Mouse (Mus musculus): ENCODE data around the gene Deaf1.

Deaf1 gene

GRCm38 (mm10) chr7:141339215-141339920, 11.9 kb upstream of the Deaf1 start:
- DNase-seq (ENCODE audit: low spot score in 2 of 2) = peak in 1 of 2 experiments; percentile 48

GRCm38 (mm10) chr7:141338576-141339131, 11.2 kb upstream of the Deaf1 start, which contains the start of gene Eps8l2:
TSS of gene Eps8l2 (plus strand) at chr7:141338880.
- peak; percentile 81 to 85 for DNase-seq (ENCODE audit: low spot score in 2 of 2)

DNA sequence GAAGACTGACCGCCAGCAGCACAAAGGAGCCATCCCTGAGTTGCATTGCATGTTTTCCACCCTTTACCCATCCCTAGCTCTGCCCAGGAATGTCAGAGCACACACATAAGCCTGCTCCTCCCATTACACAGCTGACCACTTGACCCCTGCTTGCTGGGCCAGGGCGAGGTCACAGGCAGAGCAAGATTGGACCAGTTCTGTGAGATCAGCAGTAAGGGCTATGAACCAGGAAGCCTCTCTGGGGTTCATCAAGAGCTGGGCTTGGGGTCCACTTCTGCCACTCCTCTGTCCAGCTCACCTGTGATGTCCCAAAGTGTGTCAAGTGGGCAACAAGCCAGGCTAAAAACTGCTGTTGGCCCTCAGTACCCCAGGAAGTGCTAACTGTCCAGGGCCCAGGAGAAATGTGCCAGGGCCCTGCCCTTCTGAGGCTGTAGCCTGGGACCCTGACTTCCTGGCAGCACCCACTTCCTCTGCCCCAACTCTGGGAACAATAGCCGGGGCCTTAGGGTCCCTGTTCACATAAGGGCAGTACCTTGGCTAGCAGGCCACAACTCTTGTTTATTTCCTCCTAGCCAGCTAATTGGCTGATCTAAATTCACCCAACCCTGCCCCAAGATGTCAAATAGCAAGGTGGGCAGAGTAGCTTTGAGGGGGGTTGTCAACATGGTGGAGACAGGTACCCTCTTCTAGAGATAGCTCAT, 10.4 kb upstream of the Deaf1 start:
- DNase-seq (ENCODE audit: low spot score in 2 of 2) = no peak

GRCm38 (mm10) chr7:141336296-141336695, 8.8 kb upstream of the Deaf1 start:
- DNase-seq (ENCODE audit: low spot score in 2 of 2) = no peak

- DNase-seq (ENCODE audit: low spot score in 2 of 2) = no peak
Observed at GRCm38 (mm10) chr7:141335682-141336081, 8.2 kb upstream of the Deaf1 start.

GRCm38 (mm10) chr7:141335044-141335579, 7.6 kb upstream of the Deaf1 start:
- DNase-seq (ENCODE audit: low spot score in 2 of 2) = no peak

- DNase-seq (ENCODE audit: low spot score in 2 of 2) = peak; percentile 22 to 47
Observed at GRCm38 (mm10) chr7:141331990-141332389, 4.5 kb upstream of the Deaf1 start.

DNA sequence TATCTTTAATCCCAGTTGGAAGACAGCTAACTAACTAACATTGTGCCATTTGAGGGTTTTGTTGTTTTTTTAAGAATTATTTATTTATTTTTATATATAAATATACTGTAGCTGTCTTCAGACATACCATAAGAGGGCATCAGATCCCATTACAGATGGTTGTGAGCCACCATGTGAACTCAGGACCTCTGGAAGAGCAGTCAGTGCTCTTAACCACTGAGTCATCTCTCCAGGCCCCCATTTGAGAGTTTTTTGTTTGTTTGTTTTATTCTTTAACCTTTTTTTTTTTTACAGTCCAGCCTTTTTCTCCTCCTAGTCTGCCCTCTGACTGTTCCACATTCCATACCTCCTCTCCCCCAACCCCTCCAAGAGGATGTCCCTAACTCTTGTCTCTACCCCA, 3.2 kb upstream of the Deaf1 start:
- DNase-seq (ENCODE audit: low spot score in 2 of 2) = no peak

DNA sequence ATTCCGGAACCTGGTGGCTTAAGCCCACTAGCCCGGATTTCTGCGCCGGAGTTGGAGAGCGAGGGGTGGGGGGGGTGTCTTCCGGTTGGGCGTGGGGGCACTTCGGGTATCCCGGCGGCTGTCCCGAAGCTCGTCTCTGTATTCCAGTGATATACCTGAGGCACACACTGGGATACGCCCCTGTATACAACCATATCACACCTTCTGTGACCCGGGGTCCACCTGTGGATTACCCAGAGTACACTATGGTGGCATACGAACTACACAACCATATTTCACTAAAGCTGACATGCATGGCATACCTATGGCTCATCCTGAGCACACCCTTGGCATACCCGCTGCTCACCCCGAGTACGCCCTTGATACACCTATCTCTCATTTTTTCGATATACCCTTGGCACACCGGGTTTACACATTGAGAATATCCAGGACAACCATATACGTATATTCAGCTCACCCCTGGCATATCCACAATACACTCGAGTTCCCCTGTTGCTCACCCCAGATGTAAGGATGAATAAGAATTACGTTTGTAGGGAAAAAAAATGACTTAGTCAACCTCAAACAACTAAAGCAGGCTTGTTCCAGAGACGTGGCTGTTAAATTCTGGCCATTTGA, 992 bp upstream of the Deaf1 start:
- no peak for DNase-seq (ENCODE audit: low spot score in 2 of 2)

GRCm38 (mm10) chr7:141326546-141327446, 694 bp downstream of the Deaf1 start:
- peak in 1 of 2 experiments; percentile 23 for DNase-seq (ENCODE audit: low spot score in 2 of 2)

GRCm38 (mm10) chr7:141324686-141325085, 2.8 kb downstream of the Deaf1 start:
- no peak for DNase-seq (ENCODE audit: low spot score in 2 of 2)

DNA sequence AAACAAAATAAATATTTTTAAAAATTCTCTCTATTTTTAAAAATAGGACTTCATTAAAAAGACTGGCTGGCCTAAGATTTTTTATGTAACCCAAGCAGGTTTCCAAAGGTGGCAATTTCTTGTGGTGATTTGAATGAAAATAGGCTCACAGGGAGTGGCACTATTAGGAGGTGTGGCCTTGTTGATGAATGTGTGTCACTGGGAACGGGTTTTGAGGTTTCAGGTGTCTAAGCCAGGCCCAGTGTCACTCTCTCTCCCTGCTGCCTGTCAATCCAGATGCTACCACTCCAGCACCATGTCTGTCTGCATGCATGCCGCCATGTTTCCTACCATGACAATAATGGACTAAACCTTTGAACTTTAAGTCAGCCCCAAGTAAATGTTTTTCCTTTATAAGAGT, 8.0 kb downstream of the Deaf1 start:
- no peak for DNase-seq (ENCODE audit: low spot score in 2 of 2)

DNA sequence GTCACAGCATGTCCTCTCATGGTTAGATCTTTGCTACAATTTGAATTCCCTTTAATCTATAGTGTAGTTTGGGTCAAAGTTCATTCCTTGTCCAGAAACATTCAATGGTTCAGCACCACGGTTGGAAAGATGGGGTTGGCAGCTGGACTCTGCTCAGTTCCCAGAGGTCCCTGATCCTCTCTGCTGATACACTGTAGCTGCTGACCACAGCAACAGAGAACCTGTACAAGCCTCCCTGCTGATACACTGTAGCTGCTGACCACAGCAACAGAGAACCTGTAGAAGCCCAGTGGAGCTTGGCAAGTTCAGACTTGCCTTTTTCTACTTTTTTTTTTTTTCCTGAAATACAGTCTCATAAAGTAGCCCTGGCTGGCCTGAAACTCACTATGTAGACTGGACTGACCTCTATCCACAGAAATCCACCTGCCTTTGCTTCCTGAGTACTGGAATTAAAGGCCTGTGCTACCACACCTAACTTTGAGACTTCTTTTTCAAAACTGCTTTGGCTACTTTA, 9.8 kb downstream of the Deaf1 start:
- DNase-seq (ENCODE audit: low spot score in 2 of 2) = no peak

GRCm38 (mm10) chr7:141315974-141316373, 11.5 kb downstream of the Deaf1 start:
- DNase-seq (ENCODE audit: low spot score in 2 of 2) = no peak

- no peak for DNase-seq (ENCODE audit: low spot score in 2 of 2)
Observed at GRCm38 (mm10) chr7:141315076-141315475, 12.4 kb downstream of the Deaf1 start.

DNA sequence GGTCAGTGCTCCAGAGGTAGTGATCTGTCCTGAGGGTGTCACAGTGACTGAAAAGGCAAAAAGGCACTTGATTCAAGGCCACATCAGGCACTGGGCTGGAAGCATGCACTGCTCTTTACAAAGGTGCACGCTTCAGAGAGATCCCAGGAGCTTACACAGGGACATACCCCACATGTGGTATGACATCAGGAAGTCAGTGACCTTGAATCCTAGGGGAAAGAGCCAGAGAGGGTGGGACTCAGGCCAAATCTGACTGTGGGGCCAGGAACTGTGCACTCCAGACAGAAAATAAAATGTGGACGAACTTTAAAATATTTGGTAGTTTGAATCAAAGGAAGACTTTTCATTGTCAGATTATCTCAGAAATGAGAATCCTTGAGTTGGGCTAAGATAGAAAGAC, 13.1 kb downstream of the Deaf1 start:
- DNase-seq (ENCODE audit: low spot score in 2 of 2) = no peak

GRCm38 (mm10) chr7:141304537-141304936, 23.0 kb downstream of the Deaf1 start:
- no peak for DNase-seq (ENCODE audit: low spot score in 2 of 2)

DNA sequence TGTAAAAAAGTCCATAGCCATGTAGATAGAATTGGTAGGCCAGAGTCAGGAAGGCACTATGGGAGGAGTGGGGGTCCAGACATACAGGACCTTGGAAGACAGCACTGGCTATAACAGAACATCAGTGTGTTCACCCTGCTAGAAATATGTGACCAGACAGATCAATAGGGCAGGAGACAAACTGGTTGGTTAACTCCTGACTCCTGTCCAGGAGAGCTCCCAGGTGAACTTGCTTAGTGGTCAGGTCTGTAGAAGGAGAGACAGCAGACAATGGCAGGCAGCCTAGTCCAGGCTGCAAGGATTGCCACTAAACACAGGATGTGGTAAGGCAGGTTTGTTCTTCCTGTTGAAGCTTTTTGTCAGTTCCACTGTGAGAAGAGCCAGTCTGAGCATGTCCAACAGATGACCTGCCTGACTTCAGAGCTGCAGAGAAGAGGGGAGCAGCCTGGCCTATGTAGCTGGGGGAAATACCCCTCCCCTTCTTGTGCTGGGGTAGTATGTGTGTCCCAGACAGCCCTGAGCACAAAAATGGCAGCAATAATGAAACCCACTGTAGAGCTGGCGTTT, 24.7 kb downstream of the Deaf1 start:
- no peak for DNase-seq (ENCODE audit: low spot score in 2 of 2)

GRCm38 (mm10) chr7:141301386-141301785, 26.1 kb downstream of the Deaf1 start:
- no peak for DNase-seq (ENCODE audit: low spot score in 2 of 2)

GRCm38 (mm10) chr7:141299175-141299574, 28.3 kb downstream of the Deaf1 start:
- no peak for DNase-seq (ENCODE audit: low spot score in 2 of 2)

All from urinary bladder, adult 18-20 months (tissue).